Mouse (Mus musculus): ENCODE measurements at regions not wholly inside any gene's neighbourhood (a gene's known extent, or its start where the extent isn't known, plus 50 kb on each side); places are given as distances from the start of the nearest gene placed in this dataset.

- TF ChIP-seq CTCF (IDR thresholded peaks at IDR 0.05; ENCODE audit: low read depth): no peak
- no peak for TF ChIP-seq EP300 (IDR thresholded peaks at IDR 0.05; ENCODE audit: low read depth)
These were observed 99.5 kb downstream of the Anapc4 start for GRCm38 (mm10) chr5:52933291-52933690.

Measured in liver, postnatal 0 days (tissue).